Mouse (Mus musculus) myocyte (in vitro differentiated cells): Measurements from ENCODE around the gene Snx1. TPM values are rescaled to one million over a fixed set of nuclear protein-coding genes. Genes with fewer than 3 reads are reported as not detected.

Experiments
- H3K27me3 ChIP-seq: one replicate; pipeline ENCODE4 v1.6.1; 2011; ENCODE audit not compliant: control insufficient read depth, insufficient read depth, insufficient read length
- H3K36me3 ChIP-seq: one replicate; pipeline ENCODE4 v1.6.1; 2011; ENCODE audit not compliant: control insufficient read depth, insufficient read depth
- H3K4me2 ChIP-seq: one replicate; pipeline ENCODE4 v1.6.1; 2011; ENCODE audit warnings: low read depth, control low read depth
- H3K4me3 ChIP-seq: one replicate; pipeline ENCODE4 v1.5.1; 2011; ENCODE audit warnings: mild to moderate bottlenecking, control low read depth, moderate library complexity
- H3K79me2 ChIP-seq: one replicate; pipeline ENCODE4 v1.6.1; 2011; ENCODE audit not compliant: control insufficient read depth, insufficient read depth
- H3ac ChIP-seq: one replicate; pipeline ENCODE4 v1.6.1; 2011; ENCODE audit not compliant: control insufficient read depth, insufficient read length
- CEBPB ChIP-seq: IDR thresholded peaks from 2 replicates; pipeline ENCODE4 v1.6.1; 2011; ENCODE audit warnings: mild to moderate bottlenecking, moderate library complexity; ENCODE audit not compliant: poor library complexity, insufficient read depth, severe bottlenecking
- E2F4 ChIP-seq: IDR thresholded peaks from one replicate; pipeline ENCODE4 v1.6.1; 2011; ENCODE audit warnings: mild to moderate bottlenecking, control low read depth, moderate library complexity; ENCODE audit not compliant: insufficient read depth
- MAX ChIP-seq: IDR thresholded peaks from one replicate; pipeline ENCODE4 v1.6.1; 2011; ENCODE audit warnings: low read depth, mild to moderate bottlenecking, control low read depth
- MYOD1 ChIP-seq, 3 experiments: IDR thresholded peaks; one replicate each; pipeline ENCODE4 v1.6.1; 2011; ENCODE audit warnings: control low read depth in 2 of 3, low read depth in 2 of 3, mild to moderate bottlenecking in 2 of 3, moderate library complexity in 1 of 3; ENCODE audit not compliant: insufficient read length in 2 of 3, control insufficient read depth in 1 of 3
- MYOG ChIP-seq, 3 experiments: IDR thresholded peaks; one replicate each; pipeline ENCODE4 v1.6.1; 2011; ENCODE audit warnings: control low read depth in 2 of 3, low read depth in 2 of 3, mild to moderate bottlenecking in 2 of 3; ENCODE audit not compliant: insufficient read length in 2 of 3, control insufficient read depth in 1 of 3, insufficient read depth in 1 of 3
- POLR2A ChIP-seq: IDR thresholded peaks from one replicate; pipeline ENCODE4 v1.6.1; 2011; ENCODE audit warnings: low read depth, mild to moderate bottlenecking, control low read depth, moderate library complexity; ENCODE audit not compliant: insufficient read length
- POLR2AphosphoS2 ChIP-seq: IDR thresholded peaks from one replicate; pipeline ENCODE4 v1.6.1; 2011; ENCODE audit warnings: low read depth, control low read depth; ENCODE audit not compliant: insufficient read length
- REST ChIP-seq: IDR thresholded peaks from one replicate; pipeline ENCODE4 v1.6.1; 2011; ENCODE audit warnings: mild to moderate bottlenecking, control low read depth, moderate library complexity; ENCODE audit not compliant: insufficient read depth, insufficient read length
- SRF ChIP-seq: IDR thresholded peaks from one replicate; pipeline ENCODE4 v1.6.1; 2011; ENCODE audit warnings: low read depth; ENCODE audit not compliant: control insufficient read depth, insufficient read length
- TCF12 ChIP-seq: IDR thresholded peaks from one replicate; pipeline ENCODE4 v1.6.1; 2011; ENCODE audit warnings: mild to moderate bottlenecking, control low read depth; ENCODE audit not compliant: poor library complexity, insufficient read depth, severe bottlenecking
- TCF3 ChIP-seq: IDR thresholded peaks from one replicate; pipeline ENCODE4 v1.6.1; 2011; ENCODE audit warnings: low read depth, control low read depth; ENCODE audit not compliant: insufficient read length
- USF1 ChIP-seq: IDR thresholded peaks from one replicate; pipeline ENCODE4 v1.6.1; 2011; ENCODE audit warnings: low read depth, mild to moderate bottlenecking, control low read depth, moderate library complexity
- polyA plus RNA-seq: library from polyadenylated mRNA; unstranded; fragments of >200 nt; fragmentation: generic; extraction: Trizol; gene quantifications from one replicate; pipeline ENCODE4 v1.2.1, GENCODE M21; 2012; ENCODE audit warnings: missing spikeins

Snx1 gene
- polyA plus RNA-seq, 1 experiment: 82.9 TPM

- Histone ChIP-seq H3ac (no peak overlapping the region), H3K4me2 (no peak overlapping the region), H3K4me3 (no peak overlapping the region), H3K27me3 (no peaks in the 10 kb centered on the region), H3K79me2 (peaks cover 42% of the 10 kb centered on the region), H3K36me3 (peaks cover 54% of the 10 kb centered on the region)
- TF ChIP-seq MYOD1 (IDR thresholded peaks at IDR 0.05; ENCODE audit: control insufficient read depth in 1 of 3, insufficient read length in 2 of 3, low read depth in 2 of 3) (no peak), TCF3 (no peak)
Observed at GRCm38 (mm10) chr9:66110611-66111379, 15.6 kb downstream of the Snx1 start.

DNA sequence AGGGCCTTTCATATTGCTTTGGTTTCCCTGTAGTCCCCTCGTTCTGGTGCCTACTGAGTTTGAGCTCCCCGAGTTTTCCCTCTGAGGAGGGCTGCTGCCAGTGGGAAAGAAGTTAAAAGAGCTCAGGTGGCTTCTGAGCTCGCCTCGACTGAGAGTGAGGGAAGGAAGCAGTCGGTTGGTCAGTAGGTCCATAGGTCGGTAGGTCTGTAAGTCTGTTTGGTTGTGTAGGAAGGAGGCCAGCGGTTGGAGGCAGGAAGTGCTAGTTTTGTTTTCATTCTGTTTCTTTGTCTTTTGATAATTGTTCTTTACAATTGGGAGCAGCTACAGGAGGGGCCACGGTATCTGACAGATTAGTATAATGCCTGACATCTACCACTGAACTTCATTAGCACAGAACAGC lies 16.3 kb downstream of the Snx1 start:
- peaks cover 35% of the 10 kb centered on the region for H3K79me2 ChIP-seq
- no peak overlapping the region for H3ac ChIP-seq
- H3K4me2 ChIP-seq: no peak overlapping the region
- TF ChIP-seq E2F4 (no peak), TCF12 (no peak), CEBPB (no peak), TCF3 (no peak), SRF (no peak), POLR2A (no peak), POLR2AphosphoS2 (no peak), MYOG (IDR thresholded peaks at IDR 0.05; ENCODE audit: control insufficient read depth in 1 of 3, insufficient read depth in 1 of 3, insufficient read length in 2 of 3, low read depth in 2 of 3) (no peak), REST (no peak), MAX (no peak), USF1 (no peak), MYOD1 (IDR thresholded peaks at IDR 0.05; ENCODE audit: control insufficient read depth in 1 of 3, insufficient read length in 2 of 3, low read depth in 2 of 3) (no peak)
- no peaks in the 10 kb centered on the region for H3K27me3 ChIP-seq
- H3K4me3 ChIP-seq: no peak overlapping the region
- peaks cover 57% of the 10 kb centered on the region for H3K36me3 ChIP-seq

GRCm38 (mm10) chr9:66109574-66109973 lies 16.8 kb downstream of the Snx1 start:
- peaks cover 56% of the 10 kb centered on the region for H3K36me3 ChIP-seq
- no peak overlapping the region for H3K4me2 ChIP-seq

DNA sequence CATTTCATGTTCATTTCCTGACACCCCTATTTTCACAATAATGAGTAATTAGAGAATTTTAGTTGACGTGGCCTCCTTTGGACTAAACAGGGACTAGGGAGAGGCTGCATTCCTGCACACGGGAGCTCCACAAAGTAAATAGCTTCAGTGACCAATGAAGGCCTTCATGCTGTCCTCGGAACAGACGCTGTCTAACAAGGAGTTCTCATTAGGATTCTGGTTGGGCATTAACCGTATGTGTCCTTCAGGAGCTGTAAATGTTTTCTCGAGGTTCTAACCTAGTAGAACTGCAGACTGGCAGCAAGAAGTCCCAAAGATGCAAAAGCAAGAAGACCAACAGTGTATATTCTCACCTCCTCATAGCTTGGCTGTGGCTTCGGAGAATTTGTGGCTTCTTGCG lies 21.2 kb downstream of the Snx1 start:
- Histone ChIP-seq H3K27me3 (no peaks in the 10 kb centered on the region), H3K36me3 (peaks cover 76% of the 10 kb centered on the region), H3K4me2 (no peak overlapping the region), H3ac (no peak overlapping the region), H3K4me3 (no peak overlapping the region), H3K79me2 (no peaks in the 10 kb centered on the region)
- no peak for TF ChIP-seq SRF
- no peak for TF ChIP-seq TCF3
- no peak for TF ChIP-seq TCF12
- no peak for TF ChIP-seq MYOD1 (IDR thresholded peaks at IDR 0.05; ENCODE audit: control insufficient read depth in 1 of 3, insufficient read length in 2 of 3, low read depth in 2 of 3)
- no peak for TF ChIP-seq USF1
- no peak for TF ChIP-seq POLR2AphosphoS2
- no peak for TF ChIP-seq MYOG (IDR thresholded peaks at IDR 0.05; ENCODE audit: control insufficient read depth in 1 of 3, insufficient read depth in 1 of 3, insufficient read length in 2 of 3, low read depth in 2 of 3)
- no peak for TF ChIP-seq POLR2A
- TF ChIP-seq E2F4: no peak
- TF ChIP-seq MAX: no peak

More at GRCm38 (mm10) chr9:66109574-66109973, 16.8 kb downstream of the Snx1 start:
- TF ChIP-seq REST (no peak), TCF3 (no peak), SRF (no peak), TCF12 (no peak), E2F4 (no peak), POLR2AphosphoS2 (no peak), MAX (no peak), MYOD1 (IDR thresholded peaks at IDR 0.05; ENCODE audit: control insufficient read depth in 1 of 3, insufficient read length in 2 of 3, low read depth in 2 of 3) (no peak), CEBPB (no peak), USF1 (no peak), MYOG (IDR thresholded peaks at IDR 0.05; ENCODE audit: control insufficient read depth in 1 of 3, insufficient read depth in 1 of 3, insufficient read length in 2 of 3, low read depth in 2 of 3) (no peak), POLR2A (no peak)
- Histone ChIP-seq H3ac (no peak overlapping the region), H3K27me3 (no peaks in the 10 kb centered on the region), H3K79me2 (peaks cover 30% of the 10 kb centered on the region), H3K4me3 (no peak overlapping the region)

DNA sequence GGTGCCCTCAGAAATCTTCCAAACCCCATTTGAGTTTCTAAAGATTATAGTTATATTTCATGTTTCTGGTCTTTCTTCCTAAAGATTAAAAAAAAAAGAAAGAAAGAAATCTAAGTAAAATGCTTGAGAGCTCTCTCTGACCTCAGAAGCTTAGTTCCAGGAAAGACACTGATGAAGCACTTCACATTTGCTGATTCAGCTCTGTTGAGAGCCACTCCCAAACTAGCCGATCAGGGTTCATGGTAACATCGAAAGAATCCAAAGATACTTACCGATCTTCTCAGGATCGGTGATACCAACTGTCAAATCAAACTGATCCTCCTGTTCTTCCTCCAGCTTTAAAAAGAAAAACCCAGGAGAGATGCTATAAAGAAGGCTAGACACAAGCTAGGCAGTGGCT lies 21.8 kb downstream of the Snx1 start:
- Histone ChIP-seq H3ac (no peak overlapping the region), H3K36me3 (peaks cover 79% of the 10 kb centered on the region), H3K4me2 (no peak overlapping the region), H3K27me3 (no peaks in the 10 kb centered on the region), H3K4me3 (no peak overlapping the region), H3K79me2 (no peaks in the 10 kb centered on the region)
- TF ChIP-seq MAX: no peak
- TF ChIP-seq TCF12: no peak
- no peak for TF ChIP-seq CEBPB
- TF ChIP-seq MYOD1 (IDR thresholded peaks at IDR 0.05; ENCODE audit: control insufficient read depth in 1 of 3, insufficient read length in 2 of 3, low read depth in 2 of 3): no peak
- TF ChIP-seq TCF3: no peak
- no peak for TF ChIP-seq POLR2AphosphoS2
- TF ChIP-seq REST: no peak
- no peak for TF ChIP-seq E2F4
- TF ChIP-seq USF1: no peak
- no peak for TF ChIP-seq MYOG (IDR thresholded peaks at IDR 0.05; ENCODE audit: control insufficient read depth in 1 of 3, insufficient read depth in 1 of 3, insufficient read length in 2 of 3, low read depth in 2 of 3)
